Mouse (Mus musculus) telencephalon, adult 2 months (tissue): ENCODE data around the gene Gcnt7.

ENCODE experiments used
- DNase-seq: peaks from one replicate; pipeline ENCODE4 v3.0.0-alpha.2; 2011; ENCODE audit warnings: low read depth, low spot score

Gcnt7 gene

GRCm38 (mm10) chr2:172458496-172458895 lies at the start of gene Gcnt7:
TSS of gene Gcnt7 (minus strand) at chr2:172458596.
- no peak for DNase-seq

- no peak for DNase-seq
These were observed 47.7 kb upstream of the Gcnt7 start for GRCm38 (mm10) chr2:172506121-172506520.

GRCm38 (mm10) chr2:172502168-172502567 lies 43.8 kb upstream of the Gcnt7 start:
- DNase-seq = no peak

GRCm38 (mm10) chr2:172501341-172501740 lies 42.9 kb upstream of the Gcnt7 start:
- DNase-seq = peak; percentile 22

GRCm38 (mm10) chr2:172500752-172501316 lies 42.4 kb upstream of the Gcnt7 start:
- no peak for DNase-seq

GRCm38 (mm10) chr2:172498823-172499222 lies 40.4 kb upstream of the Gcnt7 start:
- DNase-seq = no peak

- DNase-seq = no peak
These were observed 38.4 kb upstream of the Gcnt7 start for GRCm38 (mm10) chr2:172496736-172497345.

- no peak for DNase-seq
These were observed 26.4 kb upstream of the Gcnt7 start for GRCm38 (mm10) chr2:172484696-172485370.

- DNase-seq = no peak
These were observed 25.5 kb upstream of the Gcnt7 start for GRCm38 (mm10) chr2:172483766-172484413.

- no peak for DNase-seq
These were observed 23.4 kb upstream of the Gcnt7 start for GRCm38 (mm10) chr2:172481654-172482385.

- DNase-seq = no peak
These were observed 21.9 kb upstream of the Gcnt7 start for GRCm38 (mm10) chr2:172480296-172480695.

- no peak for DNase-seq
These were observed 19.5 kb upstream of the Gcnt7 start for GRCm38 (mm10) chr2:172477860-172478259.

GRCm38 (mm10) chr2:172477350-172477749 lies 19.0 kb upstream of the Gcnt7 start:
- DNase-seq = no peak

GRCm38 (mm10) chr2:172476707-172477260 lies 18.4 kb upstream of the Gcnt7 start:
- DNase-seq = no peak

- DNase-seq = no peak
These were observed 16.6 kb upstream of the Gcnt7 start for GRCm38 (mm10) chr2:172474970-172475369.

- no peak for DNase-seq
These were observed 15.2 kb upstream of the Gcnt7 start for GRCm38 (mm10) chr2:172473591-172473990.

GRCm38 (mm10) chr2:172472318-172472717 lies 13.9 kb upstream of the Gcnt7 start, which contains the start of gene Fam209:
TSS of gene Fam209 (plus strand) at chr2:172472520.
- DNase-seq = no peak

GRCm38 (mm10) chr2:172468346-172468819 lies 10.0 kb upstream of the Gcnt7 start:
- DNase-seq = no peak

GRCm38 (mm10) chr2:172467206-172467605 lies 8.8 kb upstream of the Gcnt7 start:
- no peak for DNase-seq

- DNase-seq = no peak
These were observed 8.2 kb upstream of the Gcnt7 start for GRCm38 (mm10) chr2:172466427-172467132.

GRCm38 (mm10) chr2:172462813-172463212 lies 4.4 kb upstream of the Gcnt7 start:
- no peak for DNase-seq
